Mouse (Mus musculus) spleen, adult 2 months (tissue): Measurements from ENCODE around the gene Oprm1.

ENCODE experiments used
- CTCF ChIP-seq: fragments of 200-500 bp; IDR thresholded peaks from 2 replicates; pipeline ENCODE4 v1.5.1; 2011; ENCODE audit warnings: mild to moderate bottlenecking, inconsistent platforms; ENCODE audit not compliant: insufficient read depth, insufficient read length, insufficient replicate concordance; ENCODE audit errors: extremely low read depth
- POLR2A ChIP-seq: fragments of 200-500 bp; IDR thresholded peaks from 2 replicates; pipeline ENCODE4 v1.6.1; 2011; ENCODE audit warnings: low read depth, low read length, inconsistent platforms

DNA sequence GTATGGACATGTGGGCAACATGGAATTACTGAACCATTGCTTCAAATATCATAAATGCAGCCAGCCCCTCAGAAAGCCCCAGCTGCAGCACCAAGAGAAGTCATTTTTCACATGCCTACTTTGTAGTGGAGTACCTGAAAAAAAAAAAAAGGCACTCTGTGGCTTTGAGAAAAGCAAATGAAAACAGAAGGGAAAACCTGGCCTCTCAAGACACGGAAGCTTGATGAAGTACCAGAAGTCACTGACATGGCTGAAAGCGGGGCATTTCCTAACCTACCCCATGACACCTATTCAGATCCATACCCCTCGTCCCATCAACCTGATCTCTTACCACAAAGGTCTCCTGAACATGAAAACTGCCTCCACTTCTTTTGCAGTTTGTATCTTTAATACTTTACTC is 238.6 kb downstream of the Oprm1 start:
- TF ChIP-seq CTCF (no peak), POLR2A (no peak)
